Mouse (Mus musculus): Measurements from ENCODE around the gene Pdx1.

Gene Pdx1

GRCm38 (mm10) chr5:147284365-147284764 is 14.6 kb downstream of the Pdx1 start:
- no peak for DNase-seq

GRCm38 (mm10) chr5:147291764-147292505 is 22.2 kb downstream of the Pdx1 start:
- DNase-seq = no peak

DNA sequence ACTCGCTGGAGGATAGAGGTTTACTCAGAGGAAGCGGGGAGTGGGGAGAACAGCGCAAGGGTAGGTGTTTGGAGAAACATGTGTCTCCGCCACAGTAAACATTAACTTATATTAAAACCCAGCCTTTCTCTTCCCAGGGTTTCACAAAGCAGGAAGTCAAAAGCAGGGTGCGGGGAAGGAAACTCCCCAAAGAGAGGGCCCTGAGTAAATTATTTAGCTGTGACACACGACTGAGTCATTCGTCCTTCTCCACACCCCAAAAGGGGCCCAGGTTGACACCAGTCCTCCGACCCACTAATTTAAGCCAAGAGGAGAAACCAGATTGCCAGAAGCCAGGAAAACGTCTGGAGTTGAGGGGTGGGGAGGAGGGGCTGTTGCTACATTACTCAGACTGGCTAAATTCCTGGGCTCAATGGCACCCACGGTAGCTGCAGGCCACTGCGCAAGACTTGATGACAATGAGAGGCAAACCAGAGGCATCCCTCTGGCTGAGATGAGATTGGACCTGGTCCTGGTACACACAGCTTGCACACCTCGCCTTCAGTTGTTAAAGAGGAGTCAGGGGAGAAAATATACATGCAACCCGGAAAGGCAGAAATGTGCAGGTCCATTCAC is 22.9 kb downstream of the Pdx1 start:
- no peak for DNase-seq

- peak; percentile 23 for DNase-seq
Observed at GRCm38 (mm10) chr5:147293127-147293910, 23.6 kb downstream of the Pdx1 start.

DNA sequence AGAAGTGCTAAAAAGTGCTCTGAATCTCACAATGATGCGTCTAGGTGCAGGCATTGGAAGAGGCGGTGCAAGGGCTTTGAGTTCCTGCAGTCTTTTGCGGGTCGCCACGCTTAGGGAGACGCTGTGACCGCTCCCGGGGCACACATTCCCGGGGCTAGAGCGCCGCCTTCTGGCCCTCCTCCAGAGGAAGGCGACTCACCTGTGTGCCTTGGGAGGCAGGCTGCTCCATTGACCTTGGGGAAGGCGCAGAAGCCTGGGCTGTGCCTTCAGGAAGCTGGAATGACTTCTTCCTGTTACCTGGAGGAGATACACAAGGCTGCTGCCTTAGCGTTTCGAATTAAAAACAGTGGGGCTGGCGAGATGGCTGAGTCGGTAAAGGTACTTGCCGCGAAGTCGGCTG is 24.4 kb downstream of the Pdx1 start:
- peak; percentile 8 for DNase-seq

DNA sequence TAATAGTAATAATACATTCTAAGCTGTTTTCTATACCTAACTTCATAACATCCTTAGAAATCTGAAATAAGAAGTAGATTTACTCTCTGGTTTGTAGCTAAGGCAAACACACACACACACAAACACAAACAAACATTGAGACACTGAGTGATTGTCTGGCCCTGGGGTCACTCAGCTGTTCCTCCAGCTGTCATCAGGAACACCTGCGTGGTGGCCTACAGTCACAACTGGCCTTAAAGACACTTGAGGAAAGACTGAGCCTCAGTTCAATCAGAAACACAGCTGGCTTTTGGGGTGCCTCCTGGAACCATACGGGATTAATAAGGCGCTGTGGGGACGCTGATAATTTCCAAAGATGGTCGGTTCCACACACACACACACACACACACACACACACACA is 27.5 kb downstream of the Pdx1 start:
- no peak for DNase-seq

GRCm38 (mm10) chr5:147299255-147300000 is 29.7 kb downstream of the Pdx1 start:
- DNase-seq = no peak

GRCm38 (mm10) chr5:147300001-147300363 is 30.2 kb downstream of the Pdx1 start:
- no peak for DNase-seq

DNA sequence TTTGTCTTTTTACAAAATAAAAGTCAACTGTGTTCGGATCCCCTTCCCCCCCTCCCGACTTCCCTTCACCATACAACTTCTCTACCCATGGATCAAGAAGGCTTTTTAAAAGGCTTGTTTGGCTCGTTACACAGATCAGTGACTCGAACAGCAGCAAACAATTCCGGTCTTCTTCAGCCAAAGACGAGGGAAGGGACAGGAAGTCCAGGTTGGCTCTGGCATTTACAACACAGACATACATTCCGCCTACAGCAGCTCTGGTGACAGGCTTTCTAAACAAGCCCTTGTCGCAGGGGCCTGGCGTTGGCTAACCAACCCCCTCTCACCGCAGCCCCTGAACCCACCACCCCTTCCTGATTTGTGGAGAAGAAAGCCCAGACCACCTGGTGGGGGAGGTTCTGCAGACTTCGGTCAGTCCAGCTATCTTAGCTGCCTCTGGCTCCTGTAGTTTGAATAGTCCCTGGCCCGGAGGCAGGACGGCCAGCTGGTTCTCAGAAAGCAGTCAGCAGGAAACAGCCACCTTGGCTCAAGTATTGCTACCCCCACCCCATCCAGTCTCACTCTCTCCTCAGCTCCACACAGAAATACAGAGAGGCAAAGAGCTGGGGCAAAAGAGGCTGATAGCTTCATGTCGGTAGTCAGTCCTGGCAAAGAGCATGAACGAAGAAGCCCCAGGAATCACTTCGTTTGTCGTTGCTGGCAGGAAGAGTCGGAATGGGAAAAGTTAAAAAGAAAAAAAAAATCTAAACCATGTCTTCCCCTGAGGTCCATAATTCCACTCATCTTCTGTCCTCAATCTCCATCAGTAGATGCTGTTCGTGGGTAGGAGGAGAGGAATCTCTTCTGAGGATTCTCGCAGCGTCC is 31.4 kb downstream of the Pdx1 start:
- no peak for DNase-seq

DNA sequence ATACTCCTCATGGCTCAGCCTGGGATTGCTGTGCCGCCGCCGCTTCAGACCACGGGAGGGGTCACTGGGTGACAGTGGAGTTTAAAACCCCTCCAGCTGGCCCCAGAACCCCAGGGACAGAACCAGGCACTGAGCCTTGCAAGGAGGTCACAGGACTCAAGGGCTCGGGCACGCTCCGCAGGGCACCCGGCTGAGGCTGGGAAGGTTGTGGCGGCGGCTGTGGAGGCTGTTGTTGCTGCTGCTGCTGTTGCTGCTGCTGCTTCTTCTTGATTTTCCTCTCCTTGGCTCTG is 32.0 kb downstream of the Pdx1 start:
- no peak for DNase-seq

DNA sequence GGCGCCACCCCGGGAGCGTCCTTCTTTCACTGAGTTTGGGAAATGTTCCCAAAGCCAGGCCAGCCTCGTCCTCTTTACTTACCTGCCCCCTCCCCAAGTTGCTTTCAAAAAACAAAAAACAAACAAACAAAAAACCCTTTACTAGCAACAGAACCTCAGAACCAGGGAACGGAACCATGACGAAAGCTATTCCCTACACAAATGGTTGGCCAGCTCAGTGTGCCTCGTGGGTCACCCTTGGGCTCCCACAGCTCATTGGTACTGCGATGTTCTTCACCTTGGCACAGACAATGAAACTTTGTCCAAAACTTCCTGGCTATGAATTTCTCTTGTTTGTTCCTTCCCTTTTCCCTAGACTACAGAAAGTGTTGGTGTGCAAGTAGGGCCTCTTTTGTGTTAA is 32.4 kb downstream of the Pdx1 start:
- no peak for DNase-seq

GRCm38 (mm10) chr5:147302746-147303400 is 33.1 kb downstream of the Pdx1 start:
- DNase-seq = no peak

DNA sequence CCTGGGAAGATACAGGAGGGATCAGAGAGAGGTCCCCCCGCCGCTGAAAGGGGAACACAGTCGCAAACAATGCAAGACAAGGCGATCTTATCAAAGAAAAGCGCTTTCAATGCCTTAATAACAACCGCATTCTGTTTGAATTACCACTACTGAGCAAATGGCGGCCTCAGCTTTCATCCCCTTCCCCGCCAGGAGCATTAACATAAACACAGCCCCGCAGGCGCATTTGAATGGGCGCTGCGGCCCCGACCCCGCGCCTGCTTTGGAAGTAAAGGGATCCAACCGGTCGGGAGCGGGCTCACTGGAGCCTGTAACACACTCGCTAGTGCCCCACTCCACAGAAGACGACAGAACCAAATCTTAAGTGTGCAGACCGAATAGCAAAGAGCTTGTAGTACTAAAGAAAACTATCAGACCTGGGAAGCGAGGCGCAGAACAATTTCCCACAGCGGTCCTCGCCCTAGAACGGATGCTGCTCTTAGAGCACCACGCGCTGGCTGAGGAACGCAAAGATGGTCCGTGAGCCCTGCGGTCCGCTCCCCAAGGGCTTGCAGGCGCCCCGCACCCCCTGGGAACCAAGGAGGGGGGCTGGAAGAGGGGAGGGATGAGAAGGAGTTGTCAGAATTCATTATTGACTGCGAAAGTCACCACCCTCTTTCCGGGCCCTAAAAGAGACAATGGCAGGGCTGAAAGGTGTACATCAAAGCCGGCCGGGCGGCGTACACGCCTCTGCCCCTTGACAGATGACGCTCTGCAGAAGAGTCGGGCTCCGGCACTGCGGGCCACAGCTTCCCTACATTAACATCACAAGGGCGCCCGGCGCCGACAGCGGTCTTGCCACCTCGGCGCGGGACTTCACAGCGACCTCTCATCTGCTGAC is 34.8 kb downstream of the Pdx1 start:
- DNase-seq = no peak

- DNase-seq = no peak
Observed at GRCm38 (mm10) chr5:147305166-147305565, 35.4 kb downstream of the Pdx1 start.

DNA sequence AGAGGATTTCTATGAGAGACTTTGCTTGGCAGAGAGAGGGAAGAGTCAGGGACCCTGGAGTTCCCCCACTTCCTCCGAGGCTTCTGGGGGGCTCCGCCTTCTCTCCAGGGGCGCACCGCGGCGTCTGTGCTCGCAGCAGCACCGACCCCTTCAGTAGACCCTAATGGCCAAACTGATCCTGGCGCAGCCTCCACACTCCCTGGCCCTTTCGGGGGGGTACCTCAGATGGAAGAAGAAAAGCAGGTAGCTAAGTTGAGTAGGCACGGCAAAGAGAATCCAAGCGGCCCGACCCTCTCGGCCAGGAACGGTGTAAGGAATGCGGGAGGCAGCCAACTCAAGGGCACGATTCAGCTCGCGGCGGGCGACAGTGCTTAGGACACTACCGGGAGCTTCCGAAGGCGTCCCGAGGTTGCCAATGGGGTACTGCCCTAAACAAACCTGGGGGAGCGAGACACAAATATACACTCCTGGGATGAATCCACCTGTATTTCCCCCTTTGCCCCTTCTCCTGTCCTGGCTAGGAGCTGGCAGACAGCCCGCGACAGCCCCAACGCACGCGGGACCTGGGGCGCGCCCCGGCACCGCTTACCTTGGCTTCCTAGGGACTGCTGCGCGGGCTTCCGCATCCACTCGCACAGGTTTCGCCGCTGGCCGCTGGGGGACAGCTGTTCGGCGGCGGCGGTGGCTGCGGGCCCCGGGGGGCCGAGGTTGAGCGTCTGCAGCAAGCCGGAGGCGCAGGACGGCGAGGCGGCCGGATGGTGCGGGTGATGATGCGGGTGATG is 36.3 kb downstream of the Pdx1 start:
- no peak for DNase-seq

GRCm38 (mm10) chr5:147306638-147307397 is 37.1 kb downstream of the Pdx1 start, which contains the start of gene Cdx2:
Gene Cdx2 (minus strand): TSS chr5:147307270.
- DNase-seq = no peak

- no peak for DNase-seq
Observed at GRCm38 (mm10) chr5:147307398-147307785, 37.6 kb downstream of the Pdx1 start.

DNA sequence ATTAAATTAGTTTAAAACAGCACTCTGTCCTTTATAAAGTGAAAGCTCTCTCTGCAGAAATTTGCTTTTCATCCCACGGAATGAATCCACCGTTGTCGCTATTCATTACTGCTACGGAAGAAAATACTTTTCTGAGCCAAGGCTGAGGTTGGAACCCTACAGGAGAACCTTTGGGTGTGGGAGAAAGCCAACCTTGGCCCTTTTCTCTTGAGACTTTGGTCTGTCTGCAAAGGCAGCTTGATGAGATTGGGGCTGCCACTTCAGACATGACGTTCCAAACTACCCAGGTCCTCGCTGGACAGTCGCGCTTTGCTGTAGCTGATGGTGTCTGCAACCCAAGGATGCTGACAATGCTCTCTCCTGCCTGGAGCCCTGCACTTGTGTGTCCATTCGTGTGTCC is 38.7 kb downstream of the Pdx1 start:
- DNase-seq = no peak

DNA sequence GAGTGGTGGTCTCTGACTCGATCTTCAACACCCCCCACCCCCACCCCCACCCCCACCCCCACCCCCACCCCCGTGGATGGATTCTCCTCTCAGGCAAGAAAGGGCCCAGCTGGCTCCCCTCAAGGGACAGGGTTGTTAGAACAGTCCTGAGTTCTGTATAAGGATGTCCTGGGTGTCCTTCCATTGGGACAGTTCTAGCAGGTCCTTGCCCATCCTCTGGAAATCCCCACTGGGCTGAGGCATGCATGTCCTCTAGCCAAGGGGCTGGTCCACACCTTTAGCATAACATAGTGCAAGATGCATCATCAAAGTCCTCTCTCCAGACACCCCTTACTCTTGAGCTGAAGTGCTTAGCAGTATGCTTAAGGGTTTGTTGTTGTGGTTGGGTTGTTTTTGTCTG is 40.0 kb downstream of the Pdx1 start:
- no peak for DNase-seq

Measured in cerebellum, adult 11 months (tissue).